ENCODE assay signal across 20 mouse cellular contexts in the genomic region with DNA sequence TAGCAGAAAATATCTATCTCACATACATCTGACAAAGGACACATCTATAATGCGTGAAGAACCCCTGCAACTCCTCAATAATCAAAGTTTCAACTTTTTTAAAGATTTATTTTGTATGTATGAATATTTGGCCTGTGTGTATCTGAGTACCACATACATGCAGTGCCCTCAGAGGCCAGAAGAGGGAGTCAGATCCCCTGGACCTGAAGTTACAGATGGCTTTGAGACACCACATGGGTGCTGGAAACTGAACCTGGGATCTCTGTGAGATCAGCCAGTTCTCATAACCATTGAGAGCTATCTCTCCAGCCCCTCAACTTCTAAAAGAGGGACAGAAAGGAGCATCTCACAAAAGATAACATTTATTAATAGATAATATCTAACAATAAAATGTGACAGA. TPM values are rescaled to one million over a fixed set of nuclear protein-coding genes. Genes with fewer than 3 reads are reported as not detected.
A peak's percentile ranks its signal among the peaks of the same experiment; 100 is the strongest.
DNase-seq lines count a peak whose midpoint lies in the region; ATAC-seq and TF ChIP-seq lines count a peak whose summit lies in the region.
"Had no signal": no experiment of that assay in that cellular context is flagged by ENCODE, and none has a peak within 500 bp of the region (broad histone marks: within the 10 kb centered on the region; RNA-seq: fewer than 3 reads in every experiment).

No protein-coding gene starts in this region.

- DNase-seq in CD4-positive, CD25-positive, alpha-beta regulatory T cell, adult 2 months (ENCODE audit: low read depth, low spot score): peak; percentile 24
- DNase-seq in layer of hippocampus, adult 2 months (ENCODE audit: low spot score in 2 of 2): no peak
- DNase-seq in layer of hippocampus, adult 18-20 months (ENCODE audit: low spot score in 2 of 2): no peak
- peak; percentile 14 for DNase-seq in retina, postnatal 1 day
- no peak for DNase-seq in retina, embryonic 14.5 days (ENCODE audit: low spot score)
- DNase-seq in adrenal gland, postnatal 25 days: no peak
- no peak for DNase-seq in right cerebral cortex, adult 18-20 months
- DNase-seq: adrenal gland, adult 2 months; cerebellum, adult 11-12 months; lung, adult 2 months; right cerebral cortex, postnatal 14 days; thymus, postnatal 14 days had no signal

- no peak for ATAC-seq in CD4-positive, CD25-positive, alpha-beta regulatory T cell, adult 4 months
- ATAC-seq: forebrain, embryonic 15.5 days; inflammation-experienced regulatory T-cells, adult 6 months; midbrain, embryonic 15.5 days had no signal

- TF ChIP-seq CTCF in layer of hippocampus, adult 2 months (conservative IDR thresholded peaks at IDR 0.05): peak; percentile 45

- no peak overlapping the region for H3K4me3 ChIP-seq in layer of hippocampus, adult 2 months
- H3K4me3 ChIP-seq: embryonic facial prominence, embryonic 10.5 days; forebrain, embryonic 15.5 days; heart, embryonic 15.5 days; hindbrain, embryonic 10.5 days; midbrain, embryonic 15.5 days; stomach, embryonic 15.5 days had no signal

- H3K27ac ChIP-seq in layer of hippocampus, adult 2 months: no peak overlapping the region
- H3K27ac ChIP-seq: embryonic facial prominence, embryonic 10.5 days; forebrain, embryonic 15.5 days; heart, embryonic 15.5 days; hindbrain, embryonic 10.5 days; midbrain, embryonic 15.5 days; stomach, embryonic 15.5 days had no signal

RNA-seq across cellular contexts. Expression of a gene that starts 36.6 kb away (rescaled TPM):
- polyA plus RNA-seq in CD4-positive, CD25-positive, alpha-beta regulatory T cell, adult 4 months (2017; shearing (Covaris generic)): 100 to 1,000 TPM; 165 to 194 TPM
- 1 to 10 TPM; 2.5 to 2.7 TPM for total RNA-seq in layer of hippocampus, adult 2 months (2021)
- 1 to 10 TPM; 3.3 to 4.0 TPM for total RNA-seq in layer of hippocampus, adult 18-20 months (2021)
- total RNA-seq in adrenal gland, postnatal 25 days (2021): 2.4 and 3.1 TPM in 2 replicates

RNA-seq across cellular contexts. Expression of a gene that starts 45.3 kb away (rescaled TPM):
- polyA plus RNA-seq in CD4-positive, CD25-positive, alpha-beta regulatory T cell, adult 4 months (2017; shearing (Covaris generic)): 1 to 10 TPM; 4.2 to 4.6 TPM
- total RNA-seq in layer of hippocampus, adult 2 months (2021): 1 to 10 TPM; 7.7 TPM
- 1 to 10 TPM; 6.0 to 6.2 TPM for total RNA-seq in layer of hippocampus, adult 18-20 months (2021)
- total RNA-seq in adrenal gland, postnatal 25 days (2021): 12.3 and 16.1 TPM in 2 replicates

Comparison
In these comparisons a context has a peak if more than half of its experiments do, and no peak if none do; other contexts are left out.
1. DNase-seq: peak in CD4-positive, CD25-positive, alpha-beta regulatory T cell, adult 2 months (single experiment) and retina, postnatal 1 day (single experiment); none in layer of hippocampus, adult 2 months (0 of 2), layer of hippocampus, adult 18-20 months (0 of 2), retina, embryonic 14.5 days (single experiment), adrenal gland, postnatal 25 days (single experiment) and right cerebral cortex, adult 18-20 months (single experiment).